In the genomic region with DNA sequence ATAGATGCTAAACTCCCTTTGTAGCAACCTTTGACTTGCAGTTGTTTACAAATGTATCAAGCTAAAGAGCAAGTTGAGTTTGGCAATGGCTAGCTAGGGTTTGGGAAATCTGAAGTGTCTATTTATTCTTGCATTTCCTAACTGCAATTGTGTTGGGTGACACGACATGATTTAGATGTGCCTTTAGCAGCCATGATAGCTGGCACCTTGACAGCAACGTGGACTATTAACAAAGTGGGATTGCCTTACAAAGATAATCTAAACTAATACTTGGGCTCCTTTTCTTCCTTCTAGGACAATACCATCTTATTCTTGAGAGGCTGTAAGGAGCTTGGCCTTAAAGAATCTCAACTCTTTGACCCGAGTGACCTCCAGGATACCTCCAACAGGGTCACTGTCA, we compare ENCODE assay signal across 13 mouse cellular contexts.
DNase-seq lines count a peak whose midpoint lies in the region; ATAC-seq lines count a peak whose summit lies in the region.
"Had no signal": no experiment of that assay in that cellular context is flagged by ENCODE, and none has a peak within 500 bp of the region (broad histone marks: within the 10 kb centered on the region; RNA-seq: fewer than 3 reads in every experiment).

No protein-coding gene starts in this region.

- no peaks in the 10 kb centered on the region for H3K36me3 ChIP-seq in forebrain, embryonic 13.5 days (ENCODE audit: poor library complexity, severe bottlenecking)
- no peaks in the 10 kb centered on the region for H3K36me3 ChIP-seq in forebrain, embryonic 11.5 days (ENCODE audit: control insufficient read depth, insufficient read depth, low read length)
- no peaks in the 10 kb centered on the region for H3K36me3 ChIP-seq in kidney, embryonic 14.5 days (ENCODE audit: control insufficient read depth, insufficient read depth, low read length)
- 0 out of 2 replicates have a peak, but pooled peaks cover 5% of the 10 kb centered on the region for H3K36me3 ChIP-seq in neural tube, embryonic 13.5 days
- H3K36me3 ChIP-seq in neural tube, embryonic 15.5 days, result no peaks in the 10 kb centered on the region
- H3K36me3 ChIP-seq: liver, embryonic 15.5 days; midbrain, embryonic 15.5 days had no signal

- H3K4me3 ChIP-seq in forebrain, embryonic 13.5 days, result no peak overlapping the region
- no peak overlapping the region for H3K4me3 ChIP-seq in forebrain, embryonic 11.5 days (ENCODE audit: low read depth, low read length)
- no peak overlapping the region for H3K4me3 ChIP-seq in kidney, embryonic 14.5 days (ENCODE audit: low read length)
- no peak overlapping the region for H3K4me3 ChIP-seq in neural tube, embryonic 13.5 days
- H3K4me3 ChIP-seq in neural tube, embryonic 15.5 days (replicated peaks), result no peak overlapping the region
- H3K4me3 ChIP-seq: embryonic facial prominence, embryonic 13.5 days; liver, embryonic 15.5 days; midbrain, embryonic 15.5 days had no signal

- no peak overlapping the region for H3K4me2 ChIP-seq in forebrain, embryonic 13.5 days
- H3K4me2 ChIP-seq in forebrain, embryonic 11.5 days (ENCODE audit: low read depth, low read length, severe bottlenecking), result no peak overlapping the region
- no peak overlapping the region for H3K4me2 ChIP-seq in kidney, embryonic 14.5 days (replicated peaks; ENCODE audit: low read depth, low read length)
- H3K4me2 ChIP-seq in neural tube, embryonic 13.5 days, result no peak overlapping the region
- no peak overlapping the region for H3K4me2 ChIP-seq in neural tube, embryonic 15.5 days
- H3K4me2 ChIP-seq: embryonic facial prominence, embryonic 13.5 days; liver, embryonic 15.5 days; midbrain, embryonic 15.5 days had no signal

- DNase-seq in forebrain, embryonic 11.5 days (ENCODE audit: low spot score), result no peak
- peak; percentile 53 for DNase-seq in kidney, adult 9 months
- peak; percentile 43 for DNase-seq in mesoderm, embryonic 11.5 days (ENCODE audit: low read depth, low spot score)
- no peak for DNase-seq in left cerebral cortex, adult 8-10 months (ENCODE audit: low spot score in 2 of 2)
- DNase-seq: right cerebral cortex, adult 18-20 months; thymus, postnatal 4 days had no signal

- no peak for ATAC-seq in forebrain, embryonic 13.5 days
- no peak for ATAC-seq in forebrain, embryonic 11.5 days (replicated peaks; ENCODE audit: low FRiP score)
- no peak for ATAC-seq in kidney, embryonic 14.5 days (ENCODE audit: low FRiP score, low TSS enrichment)
- no peak for ATAC-seq in neural tube, embryonic 13.5 days (ENCODE audit: low read depth)
- ATAC-seq in neural tube, embryonic 15.5 days (ENCODE audit: low FRiP score), result no peak
- ATAC-seq: midbrain, embryonic 15.5 days had no signal

- no peak overlapping the region for H3K9ac ChIP-seq in forebrain, embryonic 13.5 days
- H3K9ac ChIP-seq in forebrain, embryonic 11.5 days (ENCODE audit: low read length), result no peak overlapping the region
- H3K9ac ChIP-seq in kidney, embryonic 14.5 days (ENCODE audit: low read depth, low read length), result no peak overlapping the region
- H3K9ac ChIP-seq in neural tube, embryonic 13.5 days, result no peak overlapping the region
- no peak overlapping the region for H3K9ac ChIP-seq in neural tube, embryonic 15.5 days (replicated peaks)
- H3K9ac ChIP-seq: embryonic facial prominence, embryonic 13.5 days; liver, embryonic 15.5 days; midbrain, embryonic 15.5 days had no signal

- H3K27me3 ChIP-seq in forebrain, embryonic 13.5 days, result no peaks in the 10 kb centered on the region
- no peaks in the 10 kb centered on the region for H3K27me3 ChIP-seq in forebrain, embryonic 11.5 days (ENCODE audit: control insufficient read depth, insufficient read depth, low read length)
- H3K27me3 ChIP-seq in kidney, embryonic 14.5 days (ENCODE audit: control insufficient read depth, insufficient read depth, low read length), result no peaks in the 10 kb centered on the region
- H3K27me3 ChIP-seq in neural tube, embryonic 13.5 days, result no peaks in the 10 kb centered on the region
- no peaks in the 10 kb centered on the region for H3K27me3 ChIP-seq in neural tube, embryonic 15.5 days (replicated peaks)
- H3K27me3 ChIP-seq: embryonic facial prominence, embryonic 13.5 days; liver, embryonic 15.5 days; midbrain, embryonic 15.5 days had no signal

- H3K27ac ChIP-seq in forebrain, embryonic 13.5 days, result peak overlapping the region; percentile 66
- no peak overlapping the region for H3K27ac ChIP-seq in forebrain, embryonic 11.5 days (ENCODE audit: low read depth, low read length)
- H3K27ac ChIP-seq in kidney, embryonic 14.5 days (ENCODE audit: low read depth, low read length), result no peak overlapping the region
- peak overlapping the region; percentile 42; the same call in 1 of the 2 replicates for H3K27ac ChIP-seq in neural tube, embryonic 13.5 days (replicated peaks)
- no peak overlapping the region for H3K27ac ChIP-seq in neural tube, embryonic 15.5 days (replicated peaks)
- H3K27ac ChIP-seq: embryonic facial prominence, embryonic 13.5 days; liver, embryonic 15.5 days; midbrain, embryonic 15.5 days had no signal

- H3K9me3 ChIP-seq in forebrain, embryonic 13.5 days (replicated peaks), result peaks cover 5% of the 10 kb centered on the region; the same call in 1 of the 2 replicates
- no peaks in the 10 kb centered on the region for H3K9me3 ChIP-seq in forebrain, embryonic 11.5 days (ENCODE audit: control insufficient read depth, low read length)
- H3K9me3 ChIP-seq in kidney, embryonic 14.5 days (ENCODE audit: control insufficient read depth, low read length), result peaks cover 2% of the 10 kb centered on the region; the same call in 1 of the 2 replicates
- H3K9me3 ChIP-seq in neural tube, embryonic 13.5 days, result peaks cover 5% of the 10 kb centered on the region
- H3K9me3 ChIP-seq in neural tube, embryonic 15.5 days (replicated peaks), result no peaks in the 10 kb centered on the region
- H3K9me3 ChIP-seq: embryonic facial prominence, embryonic 13.5 days; liver, embryonic 15.5 days; midbrain, embryonic 15.5 days had no signal

- 69% methylated on average over 3 of the region's 3 CpGs for WGBS in forebrain, embryonic 13.5 days
- 85% methylated on average over 3 of the region's 3 CpGs for WGBS in forebrain, embryonic 11.5 days
- 53% methylated on average over 3 of the region's 3 CpGs for WGBS in kidney, embryonic 14.5 days
- 59% methylated on average over 3 of the region's 3 CpGs for WGBS in neural tube, embryonic 13.5 days
- WGBS in neural tube, embryonic 15.5 days, result 69% methylated on average over 3 of the region's 3 CpGs

- H3K4me1 ChIP-seq in forebrain, embryonic 13.5 days, result peaks cover 34% of the 10 kb centered on the region
- H3K4me1 ChIP-seq in forebrain, embryonic 11.5 days (replicated peaks; ENCODE audit: control insufficient read depth, insufficient read depth, low read length), result no peaks in the 10 kb centered on the region
- peaks cover 1% of the 10 kb centered on the region for H3K4me1 ChIP-seq in kidney, embryonic 14.5 days (ENCODE audit: control insufficient read depth, insufficient read depth, low read length)
- H3K4me1 ChIP-seq in neural tube, embryonic 13.5 days (replicated peaks), result peaks cover 22% of the 10 kb centered on the region
- H3K4me1 ChIP-seq in neural tube, embryonic 15.5 days, result peaks cover 12% of the 10 kb centered on the region
- H3K4me1 ChIP-seq: liver, embryonic 15.5 days had no signal

Comparison
In these comparisons a context has a peak if more than half of its experiments do, and no peak if none do; other contexts are left out.
1. H3K27ac ChIP-seq: peak in forebrain, embryonic 13.5 days (single experiment) and neural tube, embryonic 13.5 days (single experiment); none in forebrain, embryonic 11.5 days (single experiment), kidney, embryonic 14.5 days (single experiment) and neural tube, embryonic 15.5 days (single experiment).
2. DNase-seq: peak in kidney, adult 9 months (single experiment) and mesoderm, embryonic 11.5 days (single experiment); none in forebrain, embryonic 11.5 days (single experiment) and left cerebral cortex, adult 8-10 months (0 of 2).